Mouse (Mus musculus) CD4-positive, CD25-positive, alpha-beta regulatory T cell, adult 9 weeks (primary cell): ENCODE measurements around the gene Nrap. TPM values are rescaled to one million over a fixed set of nuclear protein-coding genes. Genes with fewer than 3 reads are reported as not detected.

Source experiments
- polyA plus RNA-seq: library from polyadenylated mRNA; unstranded; fragments of 100-300 nt; shearing (Covaris generic); gene quantifications from one replicate; pipeline ENCODE4 v1.2.1, GENCODE M21; 2017

Nrap gene
- 0.09 TPM for polyA plus RNA-seq

DNA sequence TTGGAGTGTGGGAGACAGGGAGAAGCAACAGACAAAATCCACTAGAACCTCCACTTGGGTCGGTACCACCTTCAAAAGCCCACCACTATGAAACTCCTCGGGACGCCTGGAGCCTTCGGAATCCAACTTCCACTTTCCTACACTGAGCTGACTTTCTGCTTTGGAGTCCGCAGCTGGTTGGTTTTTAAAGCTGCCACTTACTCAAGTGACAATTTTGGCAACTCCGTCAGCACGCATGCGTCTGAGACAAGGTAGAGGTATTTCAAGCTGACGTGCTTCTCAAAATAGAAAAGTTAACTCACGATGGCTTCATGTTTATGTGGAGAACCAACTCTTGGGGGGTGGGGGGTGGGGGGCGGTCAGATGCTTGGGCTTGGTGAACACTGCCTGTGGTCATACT is at the start of gene Nrap:
Gene Nrap, minus strand, starts transcription at position 159 of the 400 bp plus-strand sequence.

DNA sequence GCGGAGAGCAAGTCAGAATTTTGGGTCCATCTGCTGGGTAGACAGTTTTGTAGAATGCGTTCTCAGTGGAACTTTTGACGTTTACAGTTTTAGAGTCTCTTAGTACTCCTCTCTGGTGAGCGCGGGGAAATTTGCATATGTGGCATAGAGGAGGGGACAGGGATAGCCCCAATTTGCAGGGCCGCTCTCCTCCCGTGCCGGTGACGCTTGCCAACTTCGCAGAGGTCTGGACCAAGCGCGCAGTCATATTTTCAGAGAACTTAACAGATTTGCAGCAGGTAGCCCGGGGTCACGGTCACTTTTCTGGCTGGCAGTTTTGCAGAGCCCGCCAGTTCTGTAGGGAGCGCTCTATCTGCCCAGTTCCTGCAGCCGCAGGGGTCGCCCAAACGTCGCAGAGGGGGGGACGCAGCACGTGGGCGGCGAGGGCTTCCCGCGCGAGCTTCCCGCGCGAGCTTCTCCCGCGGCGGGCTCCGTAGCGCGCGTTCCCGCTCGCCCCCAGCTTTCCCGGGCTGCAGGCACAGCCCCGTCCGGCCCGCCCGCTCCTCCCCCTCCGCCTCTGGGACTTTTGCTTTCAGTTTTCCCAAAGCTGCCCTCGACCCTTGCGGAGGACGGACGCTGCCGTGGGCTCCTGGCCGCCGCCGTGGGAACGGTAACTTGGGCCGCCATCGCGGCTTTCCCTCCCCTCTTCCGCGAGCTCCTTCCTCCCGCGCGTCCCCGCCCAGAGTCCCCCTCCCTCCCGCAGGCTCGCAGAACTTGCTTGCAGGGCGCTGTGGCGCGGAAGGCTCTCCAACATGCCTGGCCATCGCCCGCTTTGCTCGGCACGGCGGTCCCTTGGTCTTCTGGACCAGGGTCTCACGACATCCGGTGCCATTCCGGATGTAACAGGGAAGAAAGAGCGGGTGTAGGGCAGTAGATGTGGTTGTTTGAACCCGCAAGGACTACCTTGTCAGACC is 7.1 kb upstream of the Nrap start, which contains the start of gene Casp7:
Gene Casp7, plus strand, starts transcription at position 461 of the 953 bp plus-strand sequence.

DNA sequence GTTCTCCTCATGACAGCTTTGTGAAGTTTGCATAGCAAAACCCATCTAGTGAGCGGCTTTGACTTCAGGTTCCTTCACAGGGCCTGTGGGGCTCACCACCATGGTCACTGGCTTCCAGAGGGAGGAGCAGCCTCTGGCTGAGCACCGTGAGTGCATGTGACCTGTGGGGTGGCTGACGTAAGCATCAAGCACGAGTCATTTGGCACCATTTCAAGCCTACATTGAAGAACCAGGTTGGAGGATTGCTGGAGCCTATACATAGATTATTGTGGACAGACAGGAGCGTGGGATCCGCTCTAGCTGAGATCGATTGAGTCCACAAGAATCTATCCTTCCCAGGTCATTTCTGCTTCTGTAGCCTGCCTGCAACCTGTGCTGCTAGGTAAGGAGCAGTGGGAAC is 103.0 kb downstream of the Nrap start, which contains the start of gene Habp2:
Gene Habp2, plus strand, starts transcription at position 272 of the 400 bp plus-strand sequence.

Other genes starting within 250 kb of the Nrap start
- not detected for gene Habp2, start 102.9 kb downstream of the Nrap start, polyA plus RNA-seq
- gene Casp7, start 7.1 kb upstream of the Nrap start, polyA plus RNA-seq, result 43.1 TPM
- gene Plekhs1, start 71.6 kb upstream of the Nrap start, polyA plus RNA-seq, result 0.35 TPM
- 11.9 TPM for gene Dclre1a, start 158.2 kb upstream of the Nrap start, polyA plus RNA-seq
- 4.8 TPM for gene Nhlrc2, start 158.2 kb upstream of the Nrap start, polyA plus RNA-seq